In the genomic region with DNA sequence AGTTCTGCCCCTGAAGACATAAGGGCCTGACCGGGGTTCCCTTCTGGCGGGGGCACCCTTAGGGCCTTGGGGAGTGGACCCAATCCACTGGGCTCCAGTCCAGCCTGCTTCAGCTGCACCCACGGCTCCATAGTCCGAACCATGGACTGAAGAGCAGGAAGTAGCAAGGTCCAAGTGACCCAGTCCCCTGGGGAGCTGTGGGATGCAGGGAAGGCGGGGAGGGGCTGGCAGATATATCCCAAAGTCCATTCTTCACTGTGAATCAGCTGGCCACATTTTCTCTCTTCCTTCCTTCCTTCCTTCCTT, we compare ENCODE assay signal across 23 mouse cellular contexts. TPM values are rescaled to one million over a fixed set of nuclear protein-coding genes. Genes with fewer than 3 reads are reported as not detected.
A peak's percentile ranks its signal among the peaks of the same experiment; 100 is the strongest.
DNase-seq lines count a peak whose midpoint lies in the region; ATAC-seq lines count a peak whose summit lies in the region.
"Had no signal": no experiment of that assay in that cellular context is flagged by ENCODE, and none has a peak within 500 bp of the region (broad histone marks: within the 10 kb centered on the region; RNA-seq: fewer than 3 reads in every experiment).

A gene (minus strand): TSS at position 187 of the 306 bp plus-strand sequence.

- H3K9ac ChIP-seq in kidney, embryonic 14.5 days (ENCODE audit: low read depth, low read length) = no peak within 1 kb of the TSS
- H3K9ac ChIP-seq in heart, embryonic 12.5 days = no peak within 1 kb of the TSS
- H3K9ac ChIP-seq: embryonic facial prominence, embryonic 15.5 days; neural tube, embryonic 15.5 days had no signal

- ATAC-seq in kidney, embryonic 14.5 days (ENCODE audit: low FRiP score, low TSS enrichment) = no peak
- no peak for ATAC-seq in heart, embryonic 12.5 days (ENCODE audit: insufficient number of reproducible peaks, low FRiP score)
- ATAC-seq: midbrain, embryonic 16.5 days had no signal

- H3K4me2 ChIP-seq in kidney, embryonic 14.5 days (replicated peaks; ENCODE audit: low read depth, low read length) = no peak within 1 kb of the TSS
- no peak within 1 kb of the TSS for H3K4me2 ChIP-seq in heart, embryonic 12.5 days
- H3K4me2 ChIP-seq: embryonic facial prominence, embryonic 15.5 days; liver, embryonic 11.5 days; neural tube, embryonic 15.5 days had no signal

- H3K4me1 ChIP-seq in kidney, embryonic 14.5 days (ENCODE audit: control insufficient read depth, insufficient read depth, low read length) = peaks cover 7% of the 10 kb centered on the region; the same call in 1 of the 2 replicates
- H3K4me1 ChIP-seq in heart, embryonic 12.5 days (replicated peaks) = peaks cover 4% of the 10 kb centered on the region; the same call in 1 of the 2 replicates

- H3K27me3 ChIP-seq in kidney, embryonic 14.5 days (ENCODE audit: control insufficient read depth, insufficient read depth, low read length) = no peaks in the 10 kb centered on the region
- 0 out of 2 replicates have a peak, but pooled peaks cover 3% of the 10 kb centered on the region for H3K27me3 ChIP-seq in heart, embryonic 12.5 days (replicated peaks)
- H3K27me3 ChIP-seq: embryonic facial prominence, embryonic 15.5 days; megakaryocyte, embryonic 14.5 days; neural tube, embryonic 15.5 days had no signal

- H3K36me3 ChIP-seq in kidney, embryonic 14.5 days (ENCODE audit: control insufficient read depth, insufficient read depth, low read length) = no peaks in the 10 kb centered on the region
- no peaks in the 10 kb centered on the region for H3K36me3 ChIP-seq in heart, embryonic 12.5 days
- H3K36me3 ChIP-seq: embryonic facial prominence, embryonic 15.5 days had no signal

- peak; percentile 91 for DNase-seq in kidney, adult 11 months
- peak; percentile 90 to 91 for DNase-seq in kidney, adult 8-10 months
- DNase-seq in kidney, postnatal 14 days = peak; percentile 88
- DNase-seq in yolk sac, embryonic 10.5 days (ENCODE audit: low spot score) = peak; percentile 67
- no peak for DNase-seq in layer of hippocampus, postnatal 36 days
- DNase-seq: cerebellum, postnatal 14 days; gastrocnemius, adult 2 months; heart, postnatal 36 days; layer of hippocampus, adult 9-11 months; lung, adult 18-20 months; right cerebral cortex, postnatal 14 days had no signal

- H3K27ac ChIP-seq in kidney, embryonic 14.5 days (ENCODE audit: low read depth, low read length) = no peak within 1 kb of the TSS
- no peak within 1 kb of the TSS for H3K27ac ChIP-seq in heart, embryonic 12.5 days (ENCODE audit: poor library complexity, severe bottlenecking)
- H3K27ac ChIP-seq: embryonic facial prominence, embryonic 15.5 days; gastrocnemius, adult 2 months; neural tube, embryonic 15.5 days had no signal

- H3K4me3 ChIP-seq in kidney, embryonic 14.5 days (ENCODE audit: low read length) = no peak within 1 kb of the TSS
- no peak within 1 kb of the TSS for H3K4me3 ChIP-seq in heart, embryonic 12.5 days
- H3K4me3 ChIP-seq: embryonic facial prominence, embryonic 15.5 days; gastrocnemius, adult 2 months; megakaryocyte, embryonic 14.5 days; neural tube, embryonic 15.5 days had no signal

- no peaks in the 10 kb centered on the region for H3K9me3 ChIP-seq in kidney, embryonic 14.5 days (ENCODE audit: control insufficient read depth, low read length)
- H3K9me3 ChIP-seq in heart, embryonic 12.5 days (replicated peaks) = no peaks in the 10 kb centered on the region
- H3K9me3 ChIP-seq: embryonic facial prominence, embryonic 15.5 days; megakaryocyte, embryonic 14.5 days; neural tube, embryonic 15.5 days had no signal

- 84% methylated on average over 5 of the region's 5 CpGs for WGBS in kidney, embryonic 14.5 days
- WGBS in heart, embryonic 12.5 days = 70% methylated on average over 5 of the region's 5 CpGs

RNA-seq across cellular contexts. Expression of the gene that starts here (rescaled TPM):
- polyA plus RNA-seq in kidney, embryonic 14.5 days (2014; fragmentation: Nextera tagmentation; extraction: Ambion mirVana) = 0.29 and 0.32 TPM in 2 replicates
- under 1 TPM in 1 of 2 experiments, not detected in 1; 0.40 TPM for total RNA-seq in layer of hippocampus, postnatal 36 days (2021)
- not detected in 2 replicates for polyA plus RNA-seq in heart, embryonic 12.5 days (2016; fragmentation: Nextera tagmentation; extraction: Ambion mirVana)
- total RNA-seq: adrenal gland, adult 18-20 months; gastrocnemius, adult 2 months; left cerebral cortex, adult 8-10 months had no signal
- polyA plus RNA-seq: embryonic facial prominence, embryonic 15.5 days; heart, embryonic 14.5 days; limb, embryonic 11.5 days; liver, embryonic 11.5 days; midbrain, embryonic 16.5 days; neural tube, embryonic 15.5 days; spleen, adult 2 months had no signal

Comparison
In these comparisons a context has a peak if more than half of its experiments do, and no peak if none do; other contexts are left out.
1. DNase-seq: peak in kidney, adult 11 months (single experiment), kidney, adult 8-10 months (2 of 2), kidney, postnatal 14 days (single experiment) and yolk sac, embryonic 10.5 days (single experiment); none in layer of hippocampus, postnatal 36 days (0 of 2).